Mouse (Mus musculus) thymus, adult 2 months (tissue): Measurements from ENCODE around the gene Ranbp17.

Experiments
- CTCF ChIP-seq: fragments of 200-500 bp; IDR thresholded peaks from 2 replicates; pipeline ENCODE4 v1.5.1; 2012; ENCODE audit warnings: mild to moderate bottlenecking, control low read depth, low read length, moderate library complexity, borderline replicate concordance; ENCODE audit not compliant: control insufficient read depth, poor library complexity, insufficient read depth; ENCODE audit errors: extremely low read depth
- POLR2A ChIP-seq: fragments of 200-500 bp; IDR thresholded peaks from 2 replicates; pipeline ENCODE4 v1.6.1; 2012; ENCODE audit warnings: mild to moderate bottlenecking, low read length, control low read depth, moderate library complexity; ENCODE audit not compliant: control insufficient read depth, poor library complexity, insufficient read depth; ENCODE audit errors: extremely low read depth

GRCm38 (mm10) chr11:33534541-33534940 is 21.0 kb upstream of the Ranbp17 start:
- TF ChIP-seq CTCF (no peak), POLR2A (no peak)
